Mouse (Mus musculus) Patski (cell line): ENCODE results near the gene Tex46. TPM values are rescaled to one million over a fixed set of nuclear protein-coding genes. Genes with fewer than 3 reads are reported as not detected.

Experiments used
- ATAC-seq: fragments of 100-300 bp; one replicate; pipeline ENCODE4 v1.8.0; 2021
- CTCF ChIA-PET: fragments of 350-600 bp; sonication (Branson Sonifier 250); formaldehyde crosslinking; loops from one replicate; lab custom pipeline; 2022; ENCODE audit warnings: inconsistent platforms; lab: Charles Lee
- POLR2A ChIA-PET: fragments of 350-600 bp; sonication (Branson Sonifier 250); formaldehyde crosslinking; loops from one replicate; lab custom pipeline; 2022; ENCODE audit warnings: antibody characterized with exemption, inconsistent platforms; lab: Charles Lee
- DNase-seq: peaks from one replicate; pipeline ENCODE4 v3.0.0-alpha.2; 2011; ENCODE audit warnings: low read depth, low spot score
- H3K27me3 ChIP-seq: fragments of 371-371 bp; one replicate; pipeline ENCODE4 v1.5.1; 2021
- CTCF ChIP-seq: fragments of 100-300 bp; IDR thresholded peaks from one replicate; pipeline ENCODE4 v1.5.1; 2021
- in situ Hi-C: fragments of 300-500 bp; cut with MboI; formaldehyde crosslinking; loops from 3 replicates; pipeline ENCODE4 v1.11.1; 2018; ENCODE audit warnings: low pct_unique_long_range_greater_than_20kb, mixed read lengths
- polyA plus RNA-seq: library from polyadenylated mRNA; unstranded; gene quantifications from one replicate; pipeline ENCODE4 v1.2.3, GENCODE M21; 2021

The Tex46 gene
- polyA plus RNA-seq, 1 experiment from 2014 or later, result not detected

GRCm38 (mm10) chr4:136651357-136651811 lies 41.1 kb downstream of the Tex46 start:
- in situ Hi-C loops, result no loop called here
- H3K27me3 ChIP-seq, result no peaks in the 10 kb centered on the region
- ChIA-PET POLR2A (no interaction called here), CTCF (interaction anchor here (1.5 kb wide), 1 partner anchor 227 kb away, joined by 5 read pairs; no protein-coding TSS in a partner anchor)
- DNase-seq (no peak), ATAC-seq (no peak)
- no peak for TF ChIP-seq CTCF

GRCm38 (mm10) chr4:136651882-136652527 lies 41.8 kb downstream of the Tex46 start:
- DNase-seq (no peak), ATAC-seq (no peak)
- no peaks in the 10 kb centered on the region for H3K27me3 ChIP-seq
- no peak for TF ChIP-seq CTCF
- ChIA-PET POLR2A (no interaction called here), CTCF (interaction anchor here (1.5 kb wide), 1 partner anchor 226 kb away, joined by 5 read pairs; no protein-coding TSS in a partner anchor)
- in situ Hi-C loops, result no loop called here

- CTCF ChIA-PET, result interaction anchor here (1.5 kb wide), 1 partner anchor 226 kb away, joined by 5 read pairs; no protein-coding TSS in a partner anchor
- TF ChIP-seq CTCF, result no peak
- POLR2A ChIA-PET, result no interaction called here
- DNase-seq, result no peak
- H3K27me3 ChIP-seq, result no peaks in the 10 kb centered on the region
- ATAC-seq, result no peak
- in situ Hi-C loops, result no loop called here
These were observed 42.3 kb downstream of the Tex46 start for GRCm38 (mm10) chr4:136652528-136652910.

- CTCF ChIA-PET, result interaction anchor here (1.5 kb wide), 1 partner anchor 225 kb away, joined by 5 read pairs; no protein-coding TSS in a partner anchor
- no peak for DNase-seq
- POLR2A ChIA-PET, result no interaction called here
- no peak for TF ChIP-seq CTCF
- no peaks in the 10 kb centered on the region for H3K27me3 ChIP-seq
- ATAC-seq, result no peak
- in situ Hi-C loops, result no loop called here
These were observed 42.8 kb downstream of the Tex46 start for GRCm38 (mm10) chr4:136653019-136653418.

- POLR2A ChIA-PET, result no interaction called here
- no peak for TF ChIP-seq CTCF
- in situ Hi-C loops, result no loop called here
- DNase-seq, result no peak
- H3K27me3 ChIP-seq, result no peaks in the 10 kb centered on the region
- no peak for ATAC-seq
- CTCF ChIA-PET, result no interaction called here
These were observed 43.5 kb downstream of the Tex46 start for GRCm38 (mm10) chr4:136653692-136654234.

GRCm38 (mm10) chr4:136657914-136658313 lies 47.7 kb downstream of the Tex46 start:
- CTCF ChIA-PET, result no interaction called here
- ATAC-seq (no peak), DNase-seq (no peak)
- no peaks in the 10 kb centered on the region for H3K27me3 ChIP-seq
- in situ Hi-C loops, result no loop called here
- POLR2A ChIA-PET, result no interaction called here
- no peak for TF ChIP-seq CTCF

Other genes starting within 250 kb of the Tex46 start
- gene Htr1d, start 186.9 kb upstream of the Tex46 start, polyA plus RNA-seq, result 0.05 TPM
- gene 6030445D17Rik, start 148.2 kb upstream of the Tex46 start, polyA plus RNA-seq, result 0.28 TPM
- gene Luzp1, start 140.7 kb upstream of the Tex46 start, polyA plus RNA-seq, result 26.8 TPM
- 66.9 TPM for gene Kdm1a, start 7.7 kb upstream of the Tex46 start, polyA plus RNA-seq
- gene Lactbl1, start 12.2 kb downstream of the Tex46 start, polyA plus RNA-seq, result not detected
- gene Ephb2, start 225.6 kb downstream of the Tex46 start, polyA plus RNA-seq, result 2.3 TPM